Mouse (Mus musculus) kidney, embryonic 15.5 days (tissue): Measurements from ENCODE around the gene Apbb1ip. TPM values are rescaled to one million over a fixed set of nuclear protein-coding genes. Genes with fewer than 3 reads are reported as not detected.

ENCODE experiments used
- ATAC-seq: fragments of 200-750 bp; cut with Nextera tagmentation; replicated peaks from 2 replicates; pipeline ENCODE4 v1.8.0; 2017; ENCODE audit warnings: moderate TSS enrichment; ENCODE audit not compliant: low FRiP score
- H3K27ac ChIP-seq: fragments of 300-500 bp; sonication (generic); 2 replicates; pipeline ENCODE4 v1.5.1; 2015; ENCODE audit warnings: mild to moderate bottlenecking, inconsistent platforms
- H3K27me3 ChIP-seq: fragments of 300-500 bp; sonication (generic); 2 replicates; pipeline ENCODE4 v1.6.1; 2015; ENCODE audit warnings: inconsistent platforms
- H3K36me3 ChIP-seq: fragments of 300-500 bp; sonication (generic); 2 replicates; pipeline ENCODE4 v1.6.1; 2015; ENCODE audit warnings: inconsistent platforms
- H3K4me1 ChIP-seq: fragments of 300-500 bp; sonication (generic); 2 replicates; pipeline ENCODE4 v1.6.1; 2015; ENCODE audit warnings: inconsistent platforms
- H3K4me2 ChIP-seq: fragments of 300-500 bp; sonication (generic); 2 replicates; pipeline ENCODE4 v1.6.1; 2015; ENCODE audit warnings: moderate library complexity, mild to moderate bottlenecking, inconsistent platforms
- H3K4me3 ChIP-seq: fragments of 300-500 bp; sonication (generic); replicated peaks from 2 replicates; pipeline ENCODE4 v1.5.1; 2015; ENCODE audit warnings: mild to moderate bottlenecking, inconsistent platforms
- H3K9ac ChIP-seq: fragments of 300-500 bp; sonication (generic); 2 replicates; pipeline ENCODE4 v1.6.1; 2015; ENCODE audit warnings: mild to moderate bottlenecking, inconsistent platforms
- H3K9me3 ChIP-seq: fragments of 300-500 bp; sonication (generic); replicated peaks from 2 replicates; pipeline ENCODE4 v1.6.1; 2016; ENCODE audit warnings: inconsistent platforms
- WGBS: fragments of 180-500 bp; shearing (Covaris S2); methylation state at CpG from one replicate; pipeline ENCODE4 v1.1.7; 2015; ENCODE audit warnings: mixed read lengths; 5-methylcytosine and 5-hydroxymethylcytosine counted together
- polyA plus RNA-seq: library from polyadenylated mRNA; unstranded; fragments of >200 nt; fragmentation: Nextera tagmentation; extraction: Ambion mirVana; gene quantifications from 2 replicates; pipeline ENCODE4 v1.2.1, GENCODE M21; 2015

Gene Apbb1ip
- polyA plus RNA-seq, 1 experiment from 2014 or later, result 2.5 TPM

GRCm38 (mm10) chr2:22799430-22800041, 25.6 kb downstream of the Apbb1ip start:
- Histone ChIP-seq H3K9me3 (no peaks in the 10 kb centered on the region), H3K4me1 (no peaks in the 10 kb centered on the region), H3K27me3 (no peaks in the 10 kb centered on the region), H3K36me3 (no peaks in the 10 kb centered on the region), H3K4me3 (no peak overlapping the region), H3K4me2 (no peak overlapping the region), H3K27ac (no peak overlapping the region), H3K9ac (no peak overlapping the region)
- WGBS, result 83% methylated on average over 2 of the region's 2 CpGs
- no peak for ATAC-seq

GRCm38 (mm10) chr2:22805589-22805988, 31.7 kb downstream of the Apbb1ip start:
- no peaks in the 10 kb centered on the region for H3K4me1 ChIP-seq
- H3K9me3 ChIP-seq, result no peaks in the 10 kb centered on the region
- no peaks in the 10 kb centered on the region for H3K36me3 ChIP-seq
- no peak overlapping the region for H3K4me3 ChIP-seq
- WGBS, result 81% methylated on average over 2 of the region's 2 CpGs
- H3K9ac ChIP-seq, result no peak overlapping the region
- no peak for ATAC-seq
- H3K4me2 ChIP-seq, result no peak overlapping the region
- H3K27ac ChIP-seq, result no peak overlapping the region
- no peaks in the 10 kb centered on the region for H3K27me3 ChIP-seq

- no peaks in the 10 kb centered on the region for H3K36me3 ChIP-seq
- no peak overlapping the region for H3K4me2 ChIP-seq
- no peaks in the 10 kb centered on the region for H3K9me3 ChIP-seq
- no peak for ATAC-seq
- WGBS, result 91% methylated on average over 1 of the region's 1 CpGs
- H3K4me3 ChIP-seq, result no peak overlapping the region
- no peak overlapping the region for H3K27ac ChIP-seq
- H3K27me3 ChIP-seq, result no peaks in the 10 kb centered on the region
- no peak overlapping the region for H3K9ac ChIP-seq
- no peaks in the 10 kb centered on the region for H3K4me1 ChIP-seq
Observed at GRCm38 (mm10) chr2:22806576-22806975, 32.7 kb downstream of the Apbb1ip start.

- no peak overlapping the region for H3K4me3 ChIP-seq
- H3K27me3 ChIP-seq, result no peaks in the 10 kb centered on the region
- no peak overlapping the region for H3K27ac ChIP-seq
- H3K9ac ChIP-seq, result no peak overlapping the region
- H3K9me3 ChIP-seq, result no peaks in the 10 kb centered on the region
- no peaks in the 10 kb centered on the region for H3K4me1 ChIP-seq
- H3K4me2 ChIP-seq, result no peak overlapping the region
- no peaks in the 10 kb centered on the region for H3K36me3 ChIP-seq
- ATAC-seq, result no peak
- WGBS, result 23% methylated on average over 1 of the region's 1 CpGs
Observed at GRCm38 (mm10) chr2:22807312-22807711, 33.4 kb downstream of the Apbb1ip start.

- Histone ChIP-seq H3K4me2 (no peak overlapping the region), H3K4me3 (no peak overlapping the region), H3K9ac (no peak overlapping the region), H3K9me3 (no peaks in the 10 kb centered on the region), H3K27ac (no peak overlapping the region), H3K36me3 (no peaks in the 10 kb centered on the region), H3K4me1 (no peaks in the 10 kb centered on the region), H3K27me3 (no peaks in the 10 kb centered on the region)
- ATAC-seq, result no peak
- WGBS, result 91% methylated on average over 4 of the region's 4 CpGs
Observed at GRCm38 (mm10) chr2:22810851-22811250, 37.0 kb downstream of the Apbb1ip start.

GRCm38 (mm10) chr2:22811466-22811865, 37.6 kb downstream of the Apbb1ip start:
- H3K9me3 ChIP-seq, result no peaks in the 10 kb centered on the region
- H3K4me2 ChIP-seq, result no peak overlapping the region
- no peaks in the 10 kb centered on the region for H3K27me3 ChIP-seq
- H3K9ac ChIP-seq, result no peak overlapping the region
- no peak for ATAC-seq
- H3K27ac ChIP-seq, result no peak overlapping the region
- no peaks in the 10 kb centered on the region for H3K36me3 ChIP-seq
- H3K4me3 ChIP-seq, result no peak overlapping the region
- H3K4me1 ChIP-seq, result no peaks in the 10 kb centered on the region
- WGBS, result 77% methylated on average over 8 of the region's 8 CpGs

- 49% methylated on average over 5 of the region's 5 CpGs for WGBS
- H3K27ac ChIP-seq, result no peak overlapping the region
- no peak overlapping the region for H3K4me3 ChIP-seq
- H3K4me1 ChIP-seq, result no peaks in the 10 kb centered on the region
- no peak overlapping the region for H3K9ac ChIP-seq
- no peaks in the 10 kb centered on the region for H3K9me3 ChIP-seq
- no peak for ATAC-seq
- H3K4me2 ChIP-seq, result no peak overlapping the region
- H3K36me3 ChIP-seq, result no peaks in the 10 kb centered on the region
- H3K27me3 ChIP-seq, result no peaks in the 10 kb centered on the region
Observed at GRCm38 (mm10) chr2:22813921-22814320, 40.0 kb downstream of the Apbb1ip start.

- H3K9ac ChIP-seq, result no peak overlapping the region
- WGBS, result 97% methylated on average over 2 of the region's 2 CpGs
- no peak overlapping the region for H3K4me3 ChIP-seq
- no peak overlapping the region for H3K4me2 ChIP-seq
- no peaks in the 10 kb centered on the region for H3K27me3 ChIP-seq
- no peak for ATAC-seq
- no peaks in the 10 kb centered on the region for H3K36me3 ChIP-seq
- H3K9me3 ChIP-seq, result no peaks in the 10 kb centered on the region
- H3K27ac ChIP-seq, result no peak overlapping the region
- no peaks in the 10 kb centered on the region for H3K4me1 ChIP-seq
Observed at GRCm38 (mm10) chr2:22815674-22816073, 41.8 kb downstream of the Apbb1ip start.

- Histone ChIP-seq H3K4me1 (no peaks in the 10 kb centered on the region), H3K9ac (no peak overlapping the region), H3K36me3 (no peaks in the 10 kb centered on the region), H3K4me3 (no peak overlapping the region), H3K27ac (no peak overlapping the region), H3K27me3 (no peaks in the 10 kb centered on the region), H3K4me2 (no peak overlapping the region), H3K9me3 (no peaks in the 10 kb centered on the region)
- no peak for ATAC-seq
- 61% methylated on average over 1 of the region's 1 CpGs for WGBS
Observed at GRCm38 (mm10) chr2:22816231-22816630, 42.3 kb downstream of the Apbb1ip start.

GRCm38 (mm10) chr2:22822293-22822692, 48.4 kb downstream of the Apbb1ip start:
- Histone ChIP-seq H3K4me1 (no peaks in the 10 kb centered on the region), H3K9ac (no peak overlapping the region), H3K27ac (no peak overlapping the region), H3K4me2 (no peak overlapping the region), H3K4me3 (no peak overlapping the region), H3K36me3 (no peaks in the 10 kb centered on the region), H3K27me3 (no peaks in the 10 kb centered on the region), H3K9me3 (no peaks in the 10 kb centered on the region)
- no peak for ATAC-seq
- 71% methylated on average over 2 of the region's 2 CpGs for WGBS

GRCm38 (mm10) chr2:22845514-22845913, 71.6 kb downstream of the Apbb1ip start:
- Histone ChIP-seq H3K27ac (no peak overlapping the region), H3K9me3 (no peaks in the 10 kb centered on the region), H3K9ac (no peak overlapping the region), H3K27me3 (no peaks in the 10 kb centered on the region), H3K4me3 (no peak overlapping the region), H3K4me1 (no peaks in the 10 kb centered on the region), H3K4me2 (no peak overlapping the region), H3K36me3 (no peaks in the 10 kb centered on the region)
- no peak for ATAC-seq
- WGBS, result 93% methylated on average over 4 of the region's 4 CpGs

- Histone ChIP-seq H3K4me1 (no peaks in the 10 kb centered on the region), H3K4me2 (no peak overlapping the region), H3K27me3 (no peaks in the 10 kb centered on the region), H3K27ac (no peak overlapping the region), H3K9ac (no peak overlapping the region), H3K4me3 (no peak overlapping the region), H3K9me3 (no peaks in the 10 kb centered on the region), H3K36me3 (no peaks in the 10 kb centered on the region)
- no peak for ATAC-seq
- 78% methylated on average over 4 of the region's 4 CpGs for WGBS
Observed at GRCm38 (mm10) chr2:22851900-22852299, 78.0 kb downstream of the Apbb1ip start.

GRCm38 (mm10) chr2:22857501-22857900, 83.6 kb downstream of the Apbb1ip start:
- ATAC-seq, result no peak
- no peaks in the 10 kb centered on the region for H3K4me1 ChIP-seq
- no peak overlapping the region for H3K9ac ChIP-seq
- H3K36me3 ChIP-seq, result no peaks in the 10 kb centered on the region
- 76% methylated on average over 3 of the region's 3 CpGs for whole genome bisulfite sequencing
- no peak overlapping the region for H3K4me3 ChIP-seq
- no peak overlapping the region for H3K4me2 ChIP-seq
- no peaks in the 10 kb centered on the region for H3K27me3 ChIP-seq
- no peaks in the 10 kb centered on the region for H3K9me3 ChIP-seq
- no peak overlapping the region for H3K27ac ChIP-seq
